In genomic region chr13:60684806-60685205, GRCm38 (mm10) we compare ENCODE assay signal across 9 mouse cellular contexts.
DNase-seq lines count a peak whose midpoint lies in the region; ATAC-seq and TF ChIP-seq lines count a peak whose summit lies in the region.
"Had no signal": no experiment of that assay in that cellular context is flagged by ENCODE, and none has a peak within 500 bp of the region (broad histone marks: within the 10 kb centered on the region; RNA-seq: fewer than 3 reads in every experiment).

No protein-coding gene starts in this region.

- no peak for TF ChIP-seq POLR2A in kidney, adult 2 months (IDR thresholded peaks at IDR 0.05; ENCODE audit: low read depth, low read length)

- peaks cover 28% of the 10 kb centered on the region for H3K4me1 ChIP-seq in kidney, adult 2 months (ENCODE audit: control insufficient read depth, insufficient read depth, low read length)
- H3K4me1 ChIP-seq in embryonic facial prominence, embryonic 13.5 days, result peaks cover 61% of the 10 kb centered on the region
- peaks cover 43% of the 10 kb centered on the region for H3K4me1 ChIP-seq in liver, embryonic 15.5 days (replicated peaks)

- H3K4me2 ChIP-seq in embryonic facial prominence, embryonic 13.5 days, result no peak overlapping the region
- no peak overlapping the region for H3K4me2 ChIP-seq in liver, embryonic 15.5 days

- H3K27ac ChIP-seq in kidney, adult 2 months (ENCODE audit: insufficient read depth, low read depth, low read length), result peak overlapping the region; percentile 50
- peak overlapping the region; percentile 73 for H3K27ac ChIP-seq in embryonic facial prominence, embryonic 13.5 days
- H3K27ac ChIP-seq in liver, embryonic 15.5 days (replicated peaks), result peak overlapping the region; percentile 67

- WGBS in kidney, adult 2 months, result 72% methylated on average over 8 of the region's 8 CpGs
- WGBS in embryonic facial prominence, embryonic 13.5 days, result 70% methylated on average over 8 of the region's 8 CpGs
- 71% methylated on average over 8 of the region's 8 CpGs for WGBS in liver, embryonic 15.5 days (ENCODE audit: insufficient replicate concordance)

- H3K27me3 ChIP-seq in kidney, adult 2 months (replicated peaks; ENCODE audit: control insufficient read depth, insufficient read depth, low read length), result no peaks in the 10 kb centered on the region
- H3K27me3 ChIP-seq in embryonic facial prominence, embryonic 13.5 days, result no peaks in the 10 kb centered on the region
- H3K27me3 ChIP-seq in liver, embryonic 15.5 days, result no peaks in the 10 kb centered on the region

- H3K9ac ChIP-seq in embryonic facial prominence, embryonic 13.5 days, result no peak overlapping the region
- no peak overlapping the region for H3K9ac ChIP-seq in liver, embryonic 15.5 days

- TF ChIP-seq CTCF in kidney, adult 2 months (conservative IDR thresholded peaks at IDR 0.05; ENCODE audit: insufficient read depth, insufficient read length, low read depth, low read length), result no peak

- H3K36me3 ChIP-seq in kidney, adult 2 months (ENCODE audit: control insufficient read depth, insufficient read depth, low read length), result no peaks in the 10 kb centered on the region; the same call in 1 of the 2 replicates
- H3K36me3 ChIP-seq in embryonic facial prominence, embryonic 13.5 days, result no peaks in the 10 kb centered on the region
- peaks cover 4% of the 10 kb centered on the region; the same call in 1 of the 2 replicates for H3K36me3 ChIP-seq in liver, embryonic 15.5 days (replicated peaks)
- H3K36me3 ChIP-seq: G1E had no signal

- H3K9me3 ChIP-seq in embryonic facial prominence, embryonic 13.5 days, result no peaks in the 10 kb centered on the region
- H3K9me3 ChIP-seq in liver, embryonic 15.5 days (replicated peaks), result no peaks in the 10 kb centered on the region

- no peak overlapping the region for H3K4me3 ChIP-seq in kidney, adult 2 months (ENCODE audit: insufficient read depth, low read depth, low read length)
- H3K4me3 ChIP-seq in embryonic facial prominence, embryonic 13.5 days, result no peak overlapping the region
- H3K4me3 ChIP-seq in liver, embryonic 15.5 days (replicated peaks), result no peak overlapping the region

- ATAC-seq in embryonic facial prominence, embryonic 13.5 days (ENCODE audit: insufficient number of reproducible peaks, insufficient read depth, low FRiP score, low TSS enrichment, low read depth), result 0 out of 2 replicates have a peak, but pooled peaks have one; percentile 54
- no peak for ATAC-seq in liver, embryonic 15.5 days (ENCODE audit: insufficient read depth)

- no peak for DNase-seq in kidney, adult 2 months
- no peak for DNase-seq in kidney, postnatal 14 days
- DNase-seq in adipocyte (ENCODE audit: low spot score), result peak; percentile 69
- no peak for DNase-seq in cerebellum, adult 11 months
- no peak for DNase-seq in frontal cortex, postnatal 10 days (ENCODE audit: low spot score in 2 of 2)
- no peak for DNase-seq in urinary bladder, postnatal 25 days (ENCODE audit: low spot score)
